Mouse (Mus musculus): ENCODE data around the gene Zfp385b. TPM values are rescaled to one million over a fixed set of nuclear protein-coding genes. Genes with fewer than 3 reads are reported as not detected.
A peak's percentile ranks its signal among the peaks of the same experiment; 100 is the strongest.

The Zfp385b gene
- polyA plus RNA-seq, 1 experiment from 2014 or later, result 2.0 TPM

- Histone ChIP-seq H3K4me2 (ENCODE audit: low read depth) (no peak overlapping the region), H3K9me3 (ENCODE audit: control insufficient read depth, low read length) (no peaks in the 10 kb centered on the region), H3K4me3 (ENCODE audit: low read depth, low read length) (no peak overlapping the region), H3K36me3 (ENCODE audit: control insufficient read depth, insufficient read depth, low read length) (no peaks in the 10 kb centered on the region), H3K4me1 (ENCODE audit: control insufficient read depth, insufficient read depth, low read length) (no peaks in the 10 kb centered on the region), H3K9ac (ENCODE audit: low read length) (no peak overlapping the region), H3K27me3 (ENCODE audit: control insufficient read depth, insufficient read depth, low read length) (no peaks in the 10 kb centered on the region), H3K27ac (ENCODE audit: low read depth, low read length) (no peak overlapping the region)
- ATAC-seq (ENCODE audit: insufficient read depth, low FRiP score, low TSS enrichment), result no peak
- 95% methylated on average over 8 of the region's 8 CpGs for WGBS
- DNase-seq (ENCODE audit: low spot score), result no peak
These were observed 332.3 kb downstream of the Zfp385b start for GRCm38 (mm10) chr2:77487151-77487550.

DNA sequence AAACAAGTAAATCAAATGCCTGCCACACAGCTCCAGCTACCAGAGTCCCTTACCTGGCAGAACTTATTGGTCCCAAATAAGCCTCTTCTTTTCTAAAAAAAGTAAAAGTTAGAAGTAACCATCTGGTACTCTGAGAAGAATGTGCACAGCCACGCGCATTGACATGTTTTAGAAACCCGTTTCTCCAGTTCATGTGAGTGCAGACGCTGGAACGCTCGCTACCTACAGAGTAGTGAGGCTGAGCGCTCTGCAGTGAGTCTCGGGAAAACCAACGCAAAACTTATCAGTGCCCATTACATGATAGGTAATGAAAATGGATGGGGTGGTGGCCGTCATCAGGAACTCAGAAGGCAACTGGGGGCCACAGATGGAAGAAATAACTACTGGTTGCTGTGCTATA is 338.2 kb downstream of the Zfp385b start:
- no peaks in the 10 kb centered on the region for H3K9me3 ChIP-seq (ENCODE audit: control insufficient read depth, low read length)
- H3K36me3 ChIP-seq (ENCODE audit: control insufficient read depth, insufficient read depth, low read length), result no peaks in the 10 kb centered on the region
- no peak overlapping the region for H3K9ac ChIP-seq (ENCODE audit: low read length)
- DNase-seq (ENCODE audit: low spot score), result no peak
- H3K27ac ChIP-seq (ENCODE audit: low read depth, low read length), result no peak overlapping the region
- WGBS, result 92% methylated on average over 10 of the region's 10 CpGs
- no peak overlapping the region for H3K4me3 ChIP-seq (ENCODE audit: low read depth, low read length)
- H3K4me1 ChIP-seq (ENCODE audit: control insufficient read depth, insufficient read depth, low read length), result no peaks in the 10 kb centered on the region
- ATAC-seq (ENCODE audit: insufficient read depth, low FRiP score, low TSS enrichment), result no peak
- no peak overlapping the region for H3K4me2 ChIP-seq (ENCODE audit: low read depth)
- H3K27me3 ChIP-seq (ENCODE audit: control insufficient read depth, insufficient read depth, low read length), result no peaks in the 10 kb centered on the region

DNA sequence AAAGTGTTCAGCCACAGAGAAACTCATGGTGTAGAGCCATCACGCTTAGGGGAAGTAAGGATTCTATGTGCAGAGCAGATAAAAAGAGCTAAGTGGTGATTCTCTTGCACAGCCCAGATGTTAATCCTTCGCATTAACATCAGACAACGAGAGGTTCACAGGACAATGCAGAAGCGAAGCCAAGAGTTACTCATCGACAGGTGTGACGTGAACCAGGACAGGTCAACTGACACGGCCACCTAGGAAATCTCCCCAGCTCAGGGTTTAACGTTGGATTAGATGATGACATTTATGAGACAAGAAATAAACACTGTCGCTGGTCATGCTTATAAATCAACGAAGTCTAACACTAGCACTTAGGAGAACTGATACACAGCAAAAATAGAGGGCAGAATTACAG is 341.9 kb downstream of the Zfp385b start:
- H3K36me3 ChIP-seq (ENCODE audit: control insufficient read depth, insufficient read depth, low read length), result no peaks in the 10 kb centered on the region
- no peaks in the 10 kb centered on the region for H3K27me3 ChIP-seq (ENCODE audit: control insufficient read depth, insufficient read depth, low read length)
- no peak overlapping the region for H3K4me3 ChIP-seq (ENCODE audit: low read depth, low read length)
- no peak overlapping the region for H3K4me2 ChIP-seq (ENCODE audit: low read depth)
- no peak for ATAC-seq (ENCODE audit: insufficient read depth, low FRiP score, low TSS enrichment)
- H3K9ac ChIP-seq (ENCODE audit: low read length), result no peak overlapping the region
- H3K4me1 ChIP-seq (ENCODE audit: control insufficient read depth, insufficient read depth, low read length), result no peaks in the 10 kb centered on the region
- no peak overlapping the region for H3K27ac ChIP-seq (ENCODE audit: low read depth, low read length)
- no peak for DNase-seq (ENCODE audit: low spot score)
- no peaks in the 10 kb centered on the region for H3K9me3 ChIP-seq (ENCODE audit: control insufficient read depth, low read length)
- WGBS, result 90% methylated on average over 10 of the region's 10 CpGs

- Histone ChIP-seq H3K4me2 (ENCODE audit: low read depth) (no peak overlapping the region), H3K27ac (ENCODE audit: low read depth, low read length) (no peak overlapping the region), H3K4me3 (ENCODE audit: low read depth, low read length) (no peak overlapping the region), H3K36me3 (ENCODE audit: control insufficient read depth, insufficient read depth, low read length) (no peaks in the 10 kb centered on the region), H3K9ac (ENCODE audit: low read length) (no peak overlapping the region), H3K9me3 (ENCODE audit: control insufficient read depth, low read length) (no peaks in the 10 kb centered on the region), H3K4me1 (ENCODE audit: control insufficient read depth, insufficient read depth, low read length) (no peaks in the 10 kb centered on the region), H3K27me3 (ENCODE audit: control insufficient read depth, insufficient read depth, low read length) (no peaks in the 10 kb centered on the region)
- ATAC-seq (ENCODE audit: insufficient read depth, low FRiP score, low TSS enrichment), result no peak
- WGBS, result 79% methylated on average over 8 of the region's 8 CpGs
- DNase-seq (ENCODE audit: low spot score), result no peak
These were observed 343.0 kb downstream of the Zfp385b start for GRCm38 (mm10) chr2:77476444-77476843.

DNA sequence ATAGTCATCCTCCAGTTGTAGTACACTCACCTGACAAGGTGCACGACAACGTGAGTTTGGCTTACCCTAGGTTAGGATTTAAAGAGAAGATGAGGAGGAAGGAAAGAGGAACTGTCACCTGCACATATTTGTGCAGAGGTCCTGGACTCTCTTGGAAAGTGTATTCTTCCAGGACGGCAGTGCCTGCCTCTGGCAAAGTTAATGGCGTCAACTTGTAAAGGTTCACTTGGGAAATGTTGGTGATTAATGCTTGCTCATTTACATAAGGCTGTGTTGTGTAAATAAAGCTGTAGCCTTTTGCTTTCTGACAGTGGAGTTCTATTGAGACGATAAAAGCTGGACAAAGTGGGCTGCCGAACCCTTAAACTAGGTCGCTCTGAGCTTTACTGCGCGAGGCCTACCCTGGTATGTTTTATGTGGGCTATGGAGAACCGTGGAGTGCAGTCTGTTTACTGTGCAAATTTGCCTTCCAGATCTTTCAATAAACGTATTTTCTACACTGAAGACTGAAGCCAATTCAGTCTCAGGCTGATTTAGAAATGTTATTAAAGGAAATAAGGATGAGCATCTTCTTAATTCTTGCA is 347.1 kb downstream of the Zfp385b start:
- no peak overlapping the region for H3K4me2 ChIP-seq (ENCODE audit: low read depth)
- H3K36me3 ChIP-seq (ENCODE audit: control insufficient read depth, insufficient read depth, low read length), result no peaks in the 10 kb centered on the region
- peak; percentile 67 for ATAC-seq (ENCODE audit: insufficient read depth, low FRiP score, low TSS enrichment)
- H3K9ac ChIP-seq (ENCODE audit: low read length), result no peak overlapping the region
- DNase-seq (ENCODE audit: low spot score), result no peak
- H3K27me3 ChIP-seq (ENCODE audit: control insufficient read depth, insufficient read depth, low read length), result no peaks in the 10 kb centered on the region
- H3K4me3 ChIP-seq (ENCODE audit: low read depth, low read length), result no peak overlapping the region
- no peak overlapping the region for H3K27ac ChIP-seq (ENCODE audit: low read depth, low read length)
- no peaks in the 10 kb centered on the region for H3K9me3 ChIP-seq (ENCODE audit: control insufficient read depth, low read length)
- H3K4me1 ChIP-seq (ENCODE audit: control insufficient read depth, insufficient read depth, low read length), result no peaks in the 10 kb centered on the region
- 68% methylated on average over 11 of the region's 11 CpGs for WGBS

- H3K9me3 ChIP-seq (ENCODE audit: control insufficient read depth, low read length), result no peaks in the 10 kb centered on the region
- no peaks in the 10 kb centered on the region for H3K27me3 ChIP-seq (ENCODE audit: control insufficient read depth, insufficient read depth, low read length)
- no peaks in the 10 kb centered on the region for H3K4me1 ChIP-seq (ENCODE audit: control insufficient read depth, insufficient read depth, low read length)
- H3K27ac ChIP-seq (ENCODE audit: low read depth, low read length), result no peak overlapping the region
- WGBS, result 74% methylated on average over 7 of the region's 7 CpGs
- no peak overlapping the region for H3K4me2 ChIP-seq (ENCODE audit: low read depth)
- ATAC-seq (ENCODE audit: insufficient read depth, low FRiP score, low TSS enrichment) (no peak), DNase-seq (ENCODE audit: low spot score) (no peak)
- H3K36me3 ChIP-seq (ENCODE audit: control insufficient read depth, insufficient read depth, low read length), result no peaks in the 10 kb centered on the region
- H3K9ac ChIP-seq (ENCODE audit: low read length), result no peak overlapping the region
- no peak overlapping the region for H3K4me3 ChIP-seq (ENCODE audit: low read depth, low read length)
These were observed 348.7 kb downstream of the Zfp385b start for GRCm38 (mm10) chr2:77470716-77471115.

DNA sequence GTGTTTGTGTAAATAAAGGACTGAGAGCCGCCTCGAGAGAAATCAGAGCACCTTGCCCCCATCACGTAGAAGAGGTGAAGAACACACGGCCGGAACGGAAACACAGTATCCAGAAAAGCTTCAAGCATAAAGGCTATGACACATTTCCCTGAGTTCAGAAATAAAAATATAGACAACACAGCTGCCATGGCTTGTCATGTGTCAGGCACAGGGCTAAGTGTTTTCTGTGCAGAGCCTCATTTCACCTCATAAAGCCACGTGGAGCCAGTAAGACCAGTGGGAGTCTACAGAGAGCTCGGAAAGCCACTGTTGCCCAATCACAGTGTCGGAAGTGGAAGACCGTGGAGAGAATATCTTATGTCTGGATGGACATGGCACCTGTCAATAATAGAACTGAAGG is 358.0 kb downstream of the Zfp385b start:
- Histone ChIP-seq H3K36me3 (ENCODE audit: control insufficient read depth, insufficient read depth, low read length) (no peaks in the 10 kb centered on the region), H3K4me3 (ENCODE audit: low read depth, low read length) (no peak overlapping the region), H3K4me2 (ENCODE audit: low read depth) (no peak overlapping the region), H3K9me3 (ENCODE audit: control insufficient read depth, low read length) (no peaks in the 10 kb centered on the region), H3K4me1 (ENCODE audit: control insufficient read depth, insufficient read depth, low read length) (no peaks in the 10 kb centered on the region), H3K27me3 (ENCODE audit: control insufficient read depth, insufficient read depth, low read length) (no peaks in the 10 kb centered on the region), H3K27ac (ENCODE audit: low read depth, low read length) (no peak overlapping the region), H3K9ac (ENCODE audit: low read length) (no peak overlapping the region)
- ATAC-seq (ENCODE audit: insufficient read depth, low FRiP score, low TSS enrichment) (no peak), DNase-seq (ENCODE audit: low spot score) (no peak)
- 92% methylated on average over 10 of the region's 10 CpGs for WGBS

- H3K4me3 ChIP-seq (ENCODE audit: low read depth, low read length), result no peak overlapping the region
- WGBS, result 91% methylated on average over 6 of the region's 6 CpGs
- H3K36me3 ChIP-seq (ENCODE audit: control insufficient read depth, insufficient read depth, low read length), result no peaks in the 10 kb centered on the region
- no peak overlapping the region for H3K4me2 ChIP-seq (ENCODE audit: low read depth)
- no peaks in the 10 kb centered on the region for H3K9me3 ChIP-seq (ENCODE audit: control insufficient read depth, low read length)
- DNase-seq (ENCODE audit: low spot score) (no peak), ATAC-seq (ENCODE audit: insufficient read depth, low FRiP score, low TSS enrichment) (no peak)
- H3K27me3 ChIP-seq (ENCODE audit: control insufficient read depth, insufficient read depth, low read length), result no peaks in the 10 kb centered on the region
- no peak overlapping the region for H3K9ac ChIP-seq (ENCODE audit: low read length)
- no peak overlapping the region for H3K27ac ChIP-seq (ENCODE audit: low read depth, low read length)
- H3K4me1 ChIP-seq (ENCODE audit: control insufficient read depth, insufficient read depth, low read length), result no peaks in the 10 kb centered on the region
These were observed 359.4 kb downstream of the Zfp385b start for GRCm38 (mm10) chr2:77460011-77460410.

DNA sequence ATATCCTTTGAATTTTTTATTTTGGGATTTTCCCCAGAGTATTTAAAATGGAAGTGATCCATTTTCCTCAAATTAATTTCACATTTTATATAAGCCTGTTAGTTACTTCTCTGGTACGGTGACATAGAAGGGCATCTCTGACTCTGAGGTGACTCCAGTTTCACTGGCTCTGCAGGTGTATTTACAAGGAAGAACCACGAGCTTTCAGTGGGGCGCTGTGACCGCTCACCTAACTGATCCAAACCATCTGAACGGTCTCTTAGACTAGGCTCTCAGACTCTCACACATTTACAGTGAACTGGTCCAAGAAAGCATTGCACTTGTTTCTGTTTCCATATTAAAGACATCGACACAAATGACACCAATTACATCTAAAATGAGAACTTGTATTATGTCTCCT is 361.0 kb downstream of the Zfp385b start:
- Histone ChIP-seq H3K27me3 (ENCODE audit: control insufficient read depth, insufficient read depth, low read length) (no peaks in the 10 kb centered on the region), H3K9me3 (ENCODE audit: control insufficient read depth, low read length) (no peaks in the 10 kb centered on the region), H3K36me3 (ENCODE audit: control insufficient read depth, insufficient read depth, low read length) (no peaks in the 10 kb centered on the region), H3K4me2 (ENCODE audit: low read depth) (no peak overlapping the region), H3K27ac (ENCODE audit: low read depth, low read length) (no peak overlapping the region), H3K4me3 (ENCODE audit: low read depth, low read length) (no peak overlapping the region), H3K4me1 (ENCODE audit: control insufficient read depth, insufficient read depth, low read length) (no peaks in the 10 kb centered on the region), H3K9ac (ENCODE audit: low read length) (no peak overlapping the region)
- ATAC-seq (ENCODE audit: insufficient read depth, low FRiP score, low TSS enrichment) (no peak), DNase-seq (ENCODE audit: low spot score) (no peak)
- 88% methylated on average over 6 of the region's 6 CpGs for WGBS
